Mouse (Mus musculus): ENCODE results near the gene Smco1. TPM values are rescaled to one million over a fixed set of nuclear protein-coding genes. Genes with fewer than 3 reads are reported as not detected.

Smco1 gene
- total and polyA plus RNA-seq, 2 experiments from 2014 or later: not detected

- H3K36me3 ChIP-seq (ENCODE audit: insufficient read depth): no peaks in the 10 kb centered on the region
- WGBS: 60% methylated on average over 5 of the region's 5 CpGs
- DNase-seq (no peak), ATAC-seq (no peak)
- no peak overlapping the region for H3K4me3 ChIP-seq (ENCODE audit: low read depth, low read length)
- H3K9ac ChIP-seq: no peak overlapping the region
- TF ChIP-seq CTCF (IDR thresholded peaks at IDR 0.05; ENCODE audit: low read depth): no peak
- H3K9me3 ChIP-seq (ENCODE audit: low read length): no peaks in the 10 kb centered on the region
- no peaks in the 10 kb centered on the region for H3K27me3 ChIP-seq (ENCODE audit: insufficient read depth, low read length)
- H3K4me1 ChIP-seq (ENCODE audit: insufficient read depth): no peaks in the 10 kb centered on the region
- H3K27ac ChIP-seq (ENCODE audit: low read depth, low read length): no peak overlapping the region
- no peak overlapping the region for H3K4me2 ChIP-seq (ENCODE audit: low read depth)
Observed at GRCm38 (mm10) chr16:32312386-32312785, 41.1 kb downstream of the Smco1 start.

- Histone ChIP-seq H3K9ac (no peak overlapping the region), H3K4me2 (ENCODE audit: low read depth) (no peak overlapping the region), H3K27me3 (ENCODE audit: insufficient read depth, low read length) (no peaks in the 10 kb centered on the region), H3K4me1 (ENCODE audit: insufficient read depth) (no peaks in the 10 kb centered on the region), H3K36me3 (ENCODE audit: insufficient read depth) (no peaks in the 10 kb centered on the region), H3K4me3 (ENCODE audit: low read depth, low read length) (no peak overlapping the region), H3K9me3 (ENCODE audit: low read length) (no peaks in the 10 kb centered on the region), H3K27ac (ENCODE audit: low read depth, low read length) (no peak overlapping the region)
- TF ChIP-seq CTCF (IDR thresholded peaks at IDR 0.05; ENCODE audit: low read depth): no peak
- ATAC-seq: no peak
- 74% methylated on average over 4 of the region's 4 CpGs for WGBS
- DNase-seq: no peak
Observed at GRCm38 (mm10) chr16:32312859-32313258, 41.6 kb downstream of the Smco1 start.

GRCm38 (mm10) chr16:32316601-32317000 is 45.3 kb downstream of the Smco1 start:
- whole genome bisulfite sequencing: 67% methylated on average over 2 of the region's 2 CpGs
- no peaks in the 10 kb centered on the region for H3K9me3 ChIP-seq (ENCODE audit: low read length)
- no peak overlapping the region for H3K4me2 ChIP-seq (ENCODE audit: low read depth)
- H3K36me3 ChIP-seq (ENCODE audit: insufficient read depth): no peaks in the 10 kb centered on the region
- no peak for TF ChIP-seq CTCF (IDR thresholded peaks at IDR 0.05; ENCODE audit: low read depth)
- H3K27me3 ChIP-seq (ENCODE audit: insufficient read depth, low read length): no peaks in the 10 kb centered on the region
- no peak overlapping the region for H3K4me3 ChIP-seq (ENCODE audit: low read depth, low read length)
- no peaks in the 10 kb centered on the region for H3K4me1 ChIP-seq (ENCODE audit: insufficient read depth)
- ATAC-seq (no peak), DNase-seq (no peak)
- H3K9ac ChIP-seq: no peak overlapping the region
- no peak overlapping the region for H3K27ac ChIP-seq (ENCODE audit: low read depth, low read length)

- Histone ChIP-seq H3K9me3 (ENCODE audit: low read length) (no peaks in the 10 kb centered on the region), H3K36me3 (ENCODE audit: insufficient read depth) (no peaks in the 10 kb centered on the region), H3K4me3 (ENCODE audit: low read depth, low read length) (no peak overlapping the region), H3K27me3 (ENCODE audit: insufficient read depth, low read length) (no peaks in the 10 kb centered on the region), H3K9ac (no peak overlapping the region), H3K4me1 (ENCODE audit: insufficient read depth) (no peaks in the 10 kb centered on the region), H3K4me2 (ENCODE audit: low read depth) (no peak overlapping the region), H3K27ac (ENCODE audit: low read depth, low read length) (no peak overlapping the region)
- ATAC-seq (no peak), DNase-seq (no peak)
- no peak for TF ChIP-seq CTCF (IDR thresholded peaks at IDR 0.05; ENCODE audit: low read depth)
- 38% methylated on average over 7 of the region's 7 CpGs for WGBS
Observed at GRCm38 (mm10) chr16:32323953-32324352, 52.7 kb downstream of the Smco1 start.

MicroRNAs within 50 kb of the gene (microRNA counts, 519-probe panel; counts per million panel counts)
- not detected for microRNA mmu-miR-1946a

Small RNAs within 50 kb of the gene (microRNA-seq; reads per million reads assigned to microRNA genes)
- gene Mir1946a: 0 reads per million in 2 experiments

Other genes starting within 250 kb of the Smco1 start
- gene Pak2, start 192.1 kb upstream of the Smco1 start, total RNA-seq (2014; rRNA removed): 35.9 and 41.1 TPM in 2 replicates
- gene Pak2, start 192.1 kb upstream of the Smco1 start, polyA plus RNA-seq (2015; fragmentation: Nextera tagmentation; extraction: Ambion mirVana): 23.3 and 29.4 TPM in 2 replicates
- gene Pigx, start 171.7 kb upstream of the Smco1 start, total RNA-seq (2014; rRNA removed): 71.7 and 102 TPM in 2 replicates
- 113 and 133 TPM in 2 replicates for gene Pigx, start 171.7 kb upstream of the Smco1 start, polyA plus RNA-seq (2015; fragmentation: Nextera tagmentation; extraction: Ambion mirVana)
- 43.6 and 51.5 TPM in 2 replicates for gene Cep19, start 171.7 kb upstream of the Smco1 start, total RNA-seq (2014; rRNA removed)
- gene Cep19, start 171.7 kb upstream of the Smco1 start, polyA plus RNA-seq (2015; fragmentation: Nextera tagmentation; extraction: Ambion mirVana): 61.0 and 64.8 TPM in 2 replicates
- gene Nrros, start 105.9 kb upstream of the Smco1 start, total RNA-seq (2014; rRNA removed): 10.2 and 12.5 TPM in 2 replicates
- 6.4 and 7.6 TPM in 2 replicates for gene Nrros, start 105.9 kb upstream of the Smco1 start, polyA plus RNA-seq (2015; fragmentation: Nextera tagmentation; extraction: Ambion mirVana)
- gene Bex6, start 91.6 kb upstream of the Smco1 start, total RNA-seq (2014; rRNA removed): not detected in 2 replicates
- gene Bex6, start 91.6 kb upstream of the Smco1 start, polyA plus RNA-seq (2015; fragmentation: Nextera tagmentation; extraction: Ambion mirVana): not detected in 2 replicates
- 45.2 and 51.0 TPM in 2 replicates for gene Fbxo45, start 24.3 kb upstream of the Smco1 start, total RNA-seq (2014; rRNA removed)
- gene Fbxo45, start 24.3 kb upstream of the Smco1 start, polyA plus RNA-seq (2015; fragmentation: Nextera tagmentation; extraction: Ambion mirVana): 13.5 and 16.7 TPM in 2 replicates
- 18.0 and 21.2 TPM in 2 replicates for gene Wdr53, start 24.2 kb upstream of the Smco1 start, total RNA-seq (2014; rRNA removed)
- gene Wdr53, start 24.2 kb upstream of the Smco1 start, polyA plus RNA-seq (2015; fragmentation: Nextera tagmentation; extraction: Ambion mirVana): 11.5 and 12.8 TPM in 2 replicates
- gene Rnf168, start 6.0 kb downstream of the Smco1 start, total RNA-seq (2014; rRNA removed): 38.6 and 39.1 TPM in 2 replicates
- gene Rnf168, start 6.0 kb downstream of the Smco1 start, polyA plus RNA-seq (2015; fragmentation: Nextera tagmentation; extraction: Ambion mirVana): 18.6 and 26.1 TPM in 2 replicates
- gene Ubxn7, start 60.8 kb downstream of the Smco1 start, total RNA-seq (2014; rRNA removed): 35.9 and 42.5 TPM in 2 replicates
- gene Ubxn7, start 60.8 kb downstream of the Smco1 start, polyA plus RNA-seq (2015; fragmentation: Nextera tagmentation; extraction: Ambion mirVana): 6.6 and 10.5 TPM in 2 replicates
- gene Tm4sf19, start 129.0 kb downstream of the Smco1 start, total RNA-seq (2014; rRNA removed): 0.48 TPM in 1 of 2 replicates, not detected in the other
- gene Tm4sf19, start 129.0 kb downstream of the Smco1 start, polyA plus RNA-seq (2015; fragmentation: Nextera tagmentation; extraction: Ambion mirVana): not detected in 2 replicates
- gene Tctex1d2, start 148.2 kb downstream of the Smco1 start, total RNA-seq (2014; rRNA removed): 20.5 and 21.8 TPM in 2 replicates
- gene Tctex1d2, start 148.2 kb downstream of the Smco1 start, polyA plus RNA-seq (2015; fragmentation: Nextera tagmentation; extraction: Ambion mirVana): 58.2 and 63.2 TPM in 2 replicates
- 38.4 and 47.6 TPM in 2 replicates for gene Pcyt1a, start 159.5 kb downstream of the Smco1 start, total RNA-seq (2014; rRNA removed)
- 44.6 and 47.6 TPM in 2 replicates for gene Pcyt1a, start 159.5 kb downstream of the Smco1 start, polyA plus RNA-seq (2015; fragmentation: Nextera tagmentation; extraction: Ambion mirVana)
- not detected in 2 replicates for gene Slc51a, start 216.4 kb downstream of the Smco1 start, total RNA-seq (2014; rRNA removed)
- gene Slc51a, start 216.4 kb downstream of the Smco1 start, polyA plus RNA-seq (2015; fragmentation: Nextera tagmentation; extraction: Ambion mirVana): 0.13 and 0.25 TPM in 2 replicates
- gene Zdhhc19, start 224.8 kb downstream of the Smco1 start, total RNA-seq (2014; rRNA removed): not detected in 2 replicates
- 0.24 TPM in 1 of 2 replicates, not detected in the other for gene Zdhhc19, start 224.8 kb downstream of the Smco1 start, polyA plus RNA-seq (2015; fragmentation: Nextera tagmentation; extraction: Ambion mirVana)